Mouse (Mus musculus) neural tube, embryonic 11.5 days (tissue): ENCODE data around the gene Map9. TPM values are rescaled to one million over a fixed set of nuclear protein-coding genes. Genes with fewer than 3 reads are reported as not detected.
"Not testable (repeated sequence)": the region's sequence is repeated elsewhere in the genome, so short reads cannot be mapped to it uniquely, and the experiment has no call there.

Source experiments
- ATAC-seq: fragments of 200-750 bp; cut with Nextera tagmentation; 2 replicates; pipeline ENCODE4 v1.8.0; 2017; ENCODE audit warnings: moderate number of reproducible peaks, mild to moderate bottlenecking, moderate TSS enrichment, moderate library complexity; ENCODE audit not compliant: insufficient read depth, low FRiP score, low TSS enrichment
- DNase-seq: peaks from one replicate; pipeline ENCODE4 v3.0.0-alpha.2; 2015; ENCODE audit warnings: low spot score
- H3K27ac ChIP-seq: fragments of 300-500 bp; sonication (generic); 2 replicates; pipeline ENCODE4 v1.5.1; 2014; ENCODE audit warnings: low read depth, mild to moderate bottlenecking, low read length
- H3K27me3 ChIP-seq: fragments of 300-500 bp; sonication (generic); 2 replicates; pipeline ENCODE4 v1.6.1; 2014; ENCODE audit warnings: mild to moderate bottlenecking, low read length, mixed read lengths; ENCODE audit not compliant: control insufficient read depth, insufficient read depth
- H3K36me3 ChIP-seq: fragments of 300-500 bp; sonication (generic); 2 replicates; pipeline ENCODE4 v1.6.1; 2014; ENCODE audit warnings: mild to moderate bottlenecking, low read length, moderate library complexity, mixed read lengths; ENCODE audit not compliant: control insufficient read depth, insufficient read depth
- H3K4me1 ChIP-seq: fragments of 300-500 bp; sonication (generic); 2 replicates; pipeline ENCODE4 v1.6.1; 2014; ENCODE audit warnings: low read length, mixed read lengths; ENCODE audit not compliant: control insufficient read depth, insufficient read depth
- H3K4me2 ChIP-seq: fragments of 300-500 bp; sonication (generic); 2 replicates; pipeline ENCODE4 v1.6.1; 2014; ENCODE audit warnings: low read depth, mild to moderate bottlenecking, moderate library complexity
- H3K4me3 ChIP-seq: fragments of 300-500 bp; sonication (generic); 2 replicates; pipeline ENCODE4 v1.5.1; 2014; ENCODE audit warnings: low read depth, low read length
- H3K9ac ChIP-seq: fragments of 300-500 bp; sonication (generic); 2 replicates; pipeline ENCODE4 v1.6.1; 2014; ENCODE audit warnings: mild to moderate bottlenecking, low read length
- H3K9me3 ChIP-seq: fragments of 300-500 bp; sonication (generic); 2 replicates; pipeline ENCODE4 v1.6.1; 2016; ENCODE audit warnings: low read length; ENCODE audit not compliant: control insufficient read depth
- polyA plus RNA-seq: library from polyadenylated mRNA; unstranded; fragments of >200 nt; fragmentation: Nextera tagmentation; extraction: Ambion mirVana; gene quantifications from 2 replicates; pipeline ENCODE4 v1.2.1, GENCODE M21; 2014

Gene Map9
- polyA plus RNA-seq, 1 experiment from 2014 or later, result 9.7 TPM

DNA sequence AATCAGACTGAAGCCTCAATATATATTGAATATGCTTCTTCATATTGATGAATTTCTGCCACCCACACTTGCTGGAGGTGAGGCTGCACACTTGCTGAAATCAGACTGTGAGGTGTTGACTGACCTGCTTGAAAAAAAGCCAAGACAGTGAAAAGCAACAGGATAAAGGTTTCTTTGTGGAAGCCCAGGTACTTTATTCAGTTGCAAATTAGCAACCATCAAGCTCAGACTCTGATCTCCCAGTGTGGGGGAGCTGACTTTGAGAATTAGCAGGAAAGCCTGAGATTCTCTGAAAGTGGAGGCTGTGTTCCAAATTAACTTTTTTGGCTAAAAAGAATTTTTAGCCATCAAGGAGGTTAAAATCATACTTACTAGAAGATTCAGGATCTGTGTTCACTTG is 83.8 kb downstream of the Map9 start:
- not testable (repeated sequence) for DNase-seq, H3K4me2 ChIP-seq, H3K36me3 ChIP-seq, H3K9ac ChIP-seq, H3K9me3 ChIP-seq, H3K27ac ChIP-seq, H3K4me3 ChIP-seq, H3K27me3 ChIP-seq, ATAC-seq, H3K4me1 ChIP-seq

Other genes starting within 250 kb of the Map9 start
- gene Gucy1a1, start 212.3 kb upstream of the Map9 start, polyA plus RNA-seq, result 3.0 and 3.1 TPM in 2 replicates
- gene Npy2r, start 190.0 kb downstream of the Map9 start, polyA plus RNA-seq, result 0.14 and 0.28 TPM in 2 replicates